16 mouse cellular contexts compared by ENCODE assay signal in genomic region chr5:136334051-136334450, GRCm38 (mm10).
"Had no signal": no experiment of that assay in that cellular context is flagged by ENCODE, and none has a peak within 500 bp of the region (broad histone marks: within the 10 kb centered on the region; RNA-seq: fewer than 3 reads in every experiment).

No protein-coding gene starts in this region.

- H3K9ac ChIP-seq: neural tube, embryonic 12.5 days; neural tube, embryonic 13.5 days; neural tube, embryonic 15.5 days; stomach, embryonic 15.5 days had no signal

- H3K27me3 ChIP-seq: neural tube, embryonic 12.5 days; neural tube, embryonic 13.5 days; neural tube, embryonic 15.5 days; stomach, embryonic 15.5 days had no signal

- H3K27ac ChIP-seq: neural tube, embryonic 12.5 days; stomach, embryonic 15.5 days; stomach, postnatal 0 days had no signal

- H3K9me3 ChIP-seq: neural tube, embryonic 12.5 days; neural tube, embryonic 13.5 days; neural tube, embryonic 15.5 days; stomach, embryonic 15.5 days had no signal

- DNase-seq: retina, postnatal 1 day; right cerebral cortex, adult 18-20 months; right cerebral cortex, postnatal 14 days; right cerebral cortex, postnatal 25 days; right cerebral cortex, postnatal 4 days; spleen, adult 18-20 months; thymus, adult 18-20 months; thymus, adult 2 months; thymus, postnatal 14 days; thymus, postnatal 25 days; thymus, postnatal 4 days had no signal

- H3K4me3 ChIP-seq: neural tube, embryonic 12.5 days; neural tube, embryonic 13.5 days; neural tube, embryonic 15.5 days; stomach, embryonic 15.5 days had no signal

- H3K4me2 ChIP-seq: neural tube, embryonic 12.5 days; neural tube, embryonic 13.5 days; neural tube, embryonic 15.5 days; stomach, embryonic 15.5 days had no signal

- H3K4me1 ChIP-seq: neural tube, embryonic 12.5 days; stomach, embryonic 15.5 days had no signal
